Mouse (Mus musculus) lung, embryonic 16.5 days (tissue): ENCODE data around the gene Igfbp1. TPM values are rescaled to one million over a fixed set of nuclear protein-coding genes. Genes with fewer than 3 reads are reported as not detected.

Source experiments
- ATAC-seq: fragments of 200-750 bp; cut with Nextera tagmentation; 2 replicates; pipeline ENCODE4 v1.8.0; 2017; ENCODE audit warnings: low read depth, mild to moderate bottlenecking, moderate library complexity
- H3K27ac ChIP-seq: fragments of 300-500 bp; sonication (generic); 2 replicates; pipeline ENCODE4 v1.5.1; 2014; ENCODE audit warnings: mild to moderate bottlenecking, control low read depth, low read length
- H3K27me3 ChIP-seq: fragments of 300-500 bp; sonication (generic); 2 replicates; pipeline ENCODE4 v1.6.1; 2014; ENCODE audit warnings: low read depth, low read length, mixed read lengths; ENCODE audit not compliant: control insufficient read depth, insufficient read depth
- H3K36me3 ChIP-seq: fragments of 300-500 bp; sonication (generic); 2 replicates; pipeline ENCODE4 v1.6.1; 2014; ENCODE audit warnings: low read length; ENCODE audit not compliant: control insufficient read depth, insufficient read depth
- H3K4me1 ChIP-seq: fragments of 300-500 bp; sonication (generic); replicated peaks from 2 replicates; pipeline ENCODE4 v1.6.1; 2014; ENCODE audit warnings: low read length, mixed read lengths; ENCODE audit not compliant: control insufficient read depth, insufficient read depth
- H3K4me2 ChIP-seq: fragments of 300-500 bp; sonication (generic); 2 replicates; pipeline ENCODE4 v1.6.1; 2014; ENCODE audit warnings: low read depth, low read length, control low read depth
- H3K4me3 ChIP-seq: fragments of 300-500 bp; sonication (generic); 2 replicates; pipeline ENCODE4 v1.5.1; 2014; ENCODE audit warnings: mild to moderate bottlenecking, low read length, control low read depth
- H3K9ac ChIP-seq: fragments of 300-500 bp; sonication (generic); 2 replicates; pipeline ENCODE4 v1.6.1; 2014; ENCODE audit warnings: low read length, control low read depth
- H3K9me3 ChIP-seq: fragments of 300-500 bp; sonication (generic); 2 replicates; pipeline ENCODE4 v1.6.1; 2016; ENCODE audit warnings: low read length; ENCODE audit not compliant: control insufficient read depth
- WGBS: fragments of 180-500 bp; shearing (Covaris S2); extraction: QIAGEN DNeasy Blood & Tissue Kit; methylation state at CpG from one replicate; pipeline ENCODE4 v1.1.7; 2014; 5-methylcytosine and 5-hydroxymethylcytosine counted together
- polyA plus RNA-seq: library from polyadenylated mRNA; unstranded; fragments of >200 nt; fragmentation: Nextera tagmentation; extraction: Ambion mirVana; gene quantifications from 2 replicates; pipeline ENCODE4 v1.2.1, GENCODE M21; 2015

Gene Igfbp1
- polyA plus RNA-seq: 0.58 and 3.4 TPM in 2 replicates

DNA sequence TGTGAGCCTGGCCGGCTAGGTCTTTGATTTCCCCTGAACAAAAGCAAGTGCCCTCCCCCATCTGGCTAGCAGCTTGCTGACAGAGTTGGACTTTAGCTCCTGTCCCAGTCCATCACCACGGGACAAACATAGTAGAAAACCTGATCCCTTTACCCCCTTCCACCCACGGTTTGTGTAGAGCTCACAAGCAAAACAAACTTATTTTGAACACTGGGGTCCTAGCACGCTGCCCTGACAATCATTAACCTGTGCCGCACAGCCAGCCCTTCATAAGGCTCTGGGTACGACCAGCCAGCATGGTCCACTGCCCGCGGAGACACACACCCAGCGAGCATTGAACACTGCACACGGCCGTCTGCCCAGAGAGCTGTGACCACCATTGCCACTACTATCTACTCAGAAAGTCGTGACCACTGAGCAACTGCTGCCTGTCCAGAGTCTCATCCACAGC, at the start of gene Igfbp1:
Gene Igfbp1 (plus strand): TSS at position 292 of the 451 bp plus-strand sequence.
- Histone ChIP-seq H3K4me3 (no peak within 1 kb of the TSS), H3K4me2 (no peak within 1 kb of the TSS), H3K27me3 (no peaks in the 10 kb centered on the region), H3K36me3 (no peaks in the 10 kb centered on the region), H3K27ac (peak within 1 kb of the TSS; percentile 58), H3K9ac (no peak within 1 kb of the TSS), H3K9me3 (peaks cover 2% of the 10 kb centered on the region; the same call in 1 of the 2 replicates), H3K4me1 (no peaks in the 10 kb centered on the region)
- no peak for ATAC-seq
- WGBS: 60% methylated on average over 12 of the region's 12 CpGs

GRCm38 (mm10) chr11:7147945-7148344, 49.6 kb upstream of the Igfbp1 start:
- WGBS: 88% methylated on average over 7 of the region's 7 CpGs
- ATAC-seq: no peak
- no peaks in the 10 kb centered on the region for H3K36me3 ChIP-seq

DNA sequence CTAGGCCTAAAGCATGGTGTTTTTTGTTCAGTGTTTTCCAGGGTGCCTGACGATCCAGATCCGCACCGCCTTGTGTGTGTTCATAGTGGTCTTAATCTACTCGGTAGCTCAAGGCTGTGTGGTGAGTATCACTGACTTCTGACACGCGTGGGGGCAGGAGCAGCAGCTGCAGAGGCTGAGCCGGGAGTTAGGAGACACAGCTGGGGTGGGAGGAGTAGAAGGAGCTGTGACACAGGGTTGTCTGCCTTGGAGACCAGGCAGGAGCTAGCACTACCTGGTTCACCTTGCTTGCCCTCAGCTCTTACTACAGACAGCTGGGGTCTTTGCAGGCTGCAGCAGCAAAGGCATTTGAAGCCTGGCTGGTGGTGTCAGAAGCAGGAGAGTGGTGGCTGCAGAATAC, 48.1 kb upstream of the Igfbp1 start:
- 50% methylated on average over 7 of the region's 7 CpGs for WGBS
- H3K4me1 ChIP-seq: no peaks in the 10 kb centered on the region
- no peak overlapping the region for H3K4me3 ChIP-seq
- H3K27ac ChIP-seq: no peak overlapping the region
- H3K9me3 ChIP-seq: no peaks in the 10 kb centered on the region
- H3K36me3 ChIP-seq: no peaks in the 10 kb centered on the region
- no peak overlapping the region for H3K4me2 ChIP-seq
- ATAC-seq: no peak
- H3K9ac ChIP-seq: no peak overlapping the region
- H3K27me3 ChIP-seq: no peaks in the 10 kb centered on the region

More at GRCm38 (mm10) chr11:7147945-7148344, 49.6 kb upstream of the Igfbp1 start:
- H3K9me3 ChIP-seq: no peaks in the 10 kb centered on the region
- no peak overlapping the region for H3K27ac ChIP-seq
- H3K4me1 ChIP-seq: no peaks in the 10 kb centered on the region
- H3K9ac ChIP-seq: no peak overlapping the region
- H3K4me3 ChIP-seq: no peak overlapping the region
- no peak overlapping the region for H3K4me2 ChIP-seq
- no peaks in the 10 kb centered on the region for H3K27me3 ChIP-seq

GRCm38 (mm10) chr11:7150511-7150910, 47.1 kb upstream of the Igfbp1 start:
- no peak overlapping the region for H3K9ac ChIP-seq
- no peak overlapping the region for H3K27ac ChIP-seq
- H3K4me2 ChIP-seq: no peak overlapping the region
- no peaks in the 10 kb centered on the region for H3K9me3 ChIP-seq
- H3K4me1 ChIP-seq: no peaks in the 10 kb centered on the region
- no peaks in the 10 kb centered on the region for H3K27me3 ChIP-seq
- no peaks in the 10 kb centered on the region for H3K36me3 ChIP-seq
- H3K4me3 ChIP-seq: no peak overlapping the region
- WGBS: 85% methylated on average over 8 of the region's 8 CpGs
- no peak for ATAC-seq

GRCm38 (mm10) chr11:7152371-7152770, 45.2 kb upstream of the Igfbp1 start:
- Histone ChIP-seq H3K4me1 (no peaks in the 10 kb centered on the region), H3K9ac (no peak overlapping the region), H3K27ac (no peak overlapping the region), H3K27me3 (no peaks in the 10 kb centered on the region), H3K4me3 (no peak overlapping the region), H3K36me3 (no peaks in the 10 kb centered on the region), H3K9me3 (no peaks in the 10 kb centered on the region), H3K4me2 (no peak overlapping the region)
- 89% methylated on average over 12 of the region's 12 CpGs for WGBS
- no peak for ATAC-seq

- Histone ChIP-seq H3K27me3 (no peaks in the 10 kb centered on the region), H3K4me2 (no peak overlapping the region), H3K4me3 (no peak overlapping the region), H3K9me3 (no peaks in the 10 kb centered on the region), H3K36me3 (no peaks in the 10 kb centered on the region), H3K4me1 (no peaks in the 10 kb centered on the region), H3K27ac (no peak overlapping the region), H3K9ac (no peak overlapping the region)
- no peak for ATAC-seq
- 66% methylated on average over 8 of the region's 8 CpGs for WGBS
These were observed 44.5 kb upstream of the Igfbp1 start for GRCm38 (mm10) chr11:7153081-7153480.

DNA sequence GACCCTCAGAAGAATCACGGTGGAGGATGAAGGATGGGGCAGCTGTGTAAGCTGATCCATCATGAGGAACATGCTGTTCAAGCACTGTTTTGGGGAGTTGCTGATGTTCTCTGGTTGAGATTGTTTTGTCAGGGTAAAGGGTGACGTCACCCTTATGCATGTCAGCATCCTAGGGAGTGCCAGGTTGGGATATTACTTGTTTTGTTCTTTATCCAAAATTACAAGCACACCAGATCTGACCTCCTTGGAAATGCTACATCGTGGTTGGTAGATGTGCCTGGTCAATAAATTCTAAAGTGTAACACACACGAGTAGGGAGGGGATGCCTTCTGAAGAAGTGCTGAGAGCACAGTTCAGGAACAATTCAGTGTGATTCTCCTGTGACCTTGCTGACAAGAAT, 41.2 kb upstream of the Igfbp1 start:
- Histone ChIP-seq H3K4me1 (peaks cover 13% of the 10 kb centered on the region), H3K27me3 (no peaks in the 10 kb centered on the region), H3K27ac (no peak overlapping the region), H3K4me2 (no peak overlapping the region), H3K9ac (no peak overlapping the region), H3K36me3 (no peaks in the 10 kb centered on the region), H3K4me3 (no peak overlapping the region), H3K9me3 (no peaks in the 10 kb centered on the region)
- ATAC-seq: no peak
- 35% methylated on average over 4 of the region's 4 CpGs for WGBS

GRCm38 (mm10) chr11:7158196-7158595, 39.4 kb upstream of the Igfbp1 start:
- Histone ChIP-seq H3K4me2 (no peak overlapping the region), H3K9me3 (no peaks in the 10 kb centered on the region), H3K9ac (no peak overlapping the region), H3K27ac (no peak overlapping the region), H3K27me3 (no peaks in the 10 kb centered on the region), H3K4me1 (peaks cover 13% of the 10 kb centered on the region), H3K36me3 (no peaks in the 10 kb centered on the region), H3K4me3 (no peak overlapping the region)
- ATAC-seq: no peak
- WGBS: 65% methylated on average over 6 of the region's 6 CpGs

DNA sequence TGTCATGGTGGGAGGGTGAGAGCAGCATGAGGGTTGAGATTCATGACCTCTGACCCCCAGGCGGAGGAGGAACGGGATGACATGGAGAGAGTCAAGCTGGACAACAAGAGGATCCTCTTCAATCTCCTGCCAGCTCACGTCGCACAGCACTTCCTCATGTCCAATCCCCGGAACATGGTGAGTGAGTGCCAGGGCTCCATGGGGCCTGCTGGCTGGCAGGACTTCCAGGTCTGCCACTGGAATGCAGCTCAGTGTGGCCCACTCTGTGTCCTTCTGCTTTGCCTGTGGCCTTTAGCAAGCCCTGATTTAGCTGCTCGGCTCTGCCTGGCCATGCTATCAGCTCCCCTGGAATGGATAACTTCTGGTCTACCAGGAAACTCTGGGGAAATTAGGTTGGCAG, 37.4 kb upstream of the Igfbp1 start:
- Histone ChIP-seq H3K4me2 (no peak overlapping the region), H3K27me3 (no peaks in the 10 kb centered on the region), H3K4me3 (no peak overlapping the region), H3K27ac (peak overlapping the region; percentile 7; the same call in 1 of the 2 replicates), H3K9me3 (no peaks in the 10 kb centered on the region), H3K9ac (no peak overlapping the region), H3K36me3 (no peaks in the 10 kb centered on the region), H3K4me1 (peaks cover 13% of the 10 kb centered on the region)
- 34% methylated on average over 6 of the region's 6 CpGs for WGBS
- peak; percentile 8 for ATAC-seq

GRCm38 (mm10) chr11:7160637-7161101, 36.9 kb upstream of the Igfbp1 start:
- no peaks in the 10 kb centered on the region for H3K9me3 ChIP-seq
- peak; percentile 82 for ATAC-seq
- no peak overlapping the region for H3K4me2 ChIP-seq
- 26% methylated on average over 4 of the region's 4 CpGs for WGBS
- H3K4me1 ChIP-seq: peaks cover 13% of the 10 kb centered on the region
- H3K27me3 ChIP-seq: no peaks in the 10 kb centered on the region
- H3K9ac ChIP-seq: no peak overlapping the region
- no peaks in the 10 kb centered on the region for H3K36me3 ChIP-seq
- H3K27ac ChIP-seq: peak overlapping the region; percentile 7
- H3K4me3 ChIP-seq: no peak overlapping the region
